Mouse (Mus musculus): ENCODE measurements at regions not wholly inside any gene's neighbourhood (a gene's known extent, or its start where the extent isn't known, plus 50 kb on each side); places are given as distances from the start of the nearest gene placed in this dataset.

DNA sequence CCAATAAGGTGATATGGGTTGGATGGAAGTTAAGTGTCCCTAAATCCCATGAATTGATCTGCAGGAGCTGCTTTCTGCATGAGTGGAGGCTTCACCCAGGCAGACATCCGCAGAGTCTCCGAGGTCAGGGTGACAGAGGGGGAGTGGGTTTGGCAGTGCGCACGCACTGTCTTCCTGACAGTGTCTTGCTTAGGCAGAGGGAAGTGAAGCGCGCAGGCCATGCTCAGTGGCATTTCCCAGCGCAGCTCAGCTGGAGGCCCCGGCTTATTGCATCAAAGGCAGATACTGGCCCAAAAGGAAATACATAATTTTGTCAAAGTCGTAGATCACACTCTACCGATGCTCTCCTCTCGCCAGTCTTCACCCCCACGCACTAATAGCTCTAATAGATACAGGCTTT lies 252.7 kb upstream of the Dnajc24 start:
- TF ChIP-seq CTCF (IDR thresholded peaks at IDR 0.05; ENCODE audit: borderline replicate concordance, insufficient read depth, low read length): no peak
- TF ChIP-seq POLR2A (IDR thresholded peaks at IDR 0.05; ENCODE audit: low read depth, low read length): no peak
- Histone ChIP-seq H3K27ac (ENCODE audit: insufficient read depth, low read length) (no peak overlapping the region), H3K4me3 (ENCODE audit: insufficient read depth, low read length) (no peak overlapping the region), H3K4me1 (ENCODE audit: control insufficient read depth, insufficient read depth, low read length) (no peaks in the 10 kb centered on the region)

DNA sequence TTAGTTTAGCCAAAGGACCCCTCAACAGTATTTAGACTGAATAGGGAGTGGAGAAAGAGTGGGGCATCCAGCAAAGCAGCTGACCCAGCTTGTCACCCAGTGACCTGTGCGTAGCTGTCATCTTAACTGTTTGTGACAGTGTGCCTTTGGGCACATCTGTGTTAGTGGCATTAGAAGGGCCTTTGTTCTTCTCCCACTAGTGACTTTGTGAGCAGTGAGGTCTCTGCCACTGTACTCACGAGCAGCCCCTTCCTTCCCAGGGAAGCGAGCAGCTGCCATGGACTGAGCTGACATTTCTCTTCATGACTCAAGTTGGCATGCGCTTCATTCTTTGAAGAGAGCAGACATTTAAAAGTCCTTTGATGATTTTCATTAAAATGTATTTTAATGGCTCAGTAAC lies 231.0 kb upstream of the Dnajc24 start:
- no peak for TF ChIP-seq CTCF (IDR thresholded peaks at IDR 0.05; ENCODE audit: borderline replicate concordance, insufficient read depth, low read length)
- TF ChIP-seq POLR2A (IDR thresholded peaks at IDR 0.05; ENCODE audit: low read depth, low read length): no peak
- Histone ChIP-seq H3K27ac (ENCODE audit: insufficient read depth, low read length) (no peak overlapping the region), H3K4me3 (ENCODE audit: insufficient read depth, low read length) (no peak overlapping the region), H3K4me1 (ENCODE audit: control insufficient read depth, insufficient read depth, low read length) (no peaks in the 10 kb centered on the region)

DNA sequence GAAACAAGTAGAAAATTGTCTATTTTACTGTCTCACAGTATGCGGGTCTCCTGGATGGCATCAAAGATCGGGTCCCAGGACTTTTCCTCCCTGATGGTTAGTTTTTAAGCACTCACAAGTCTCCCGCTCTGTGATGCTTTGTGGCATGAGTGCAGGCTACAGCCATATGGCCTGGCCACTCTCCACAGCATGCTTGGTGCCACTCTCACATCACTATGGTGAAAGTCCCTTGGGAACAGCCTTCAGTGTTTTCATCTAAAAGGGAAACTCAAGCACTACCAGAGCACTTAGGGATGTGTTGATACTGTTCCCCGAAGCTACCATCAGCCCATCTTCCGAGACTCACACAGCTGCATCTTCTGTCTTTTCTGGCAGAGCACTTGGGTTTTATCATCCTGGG lies 227.8 kb upstream of the Dnajc24 start:
- Histone ChIP-seq H3K4me3 (ENCODE audit: insufficient read depth, low read length) (no peak overlapping the region), H3K27ac (ENCODE audit: insufficient read depth, low read length) (no peak overlapping the region), H3K4me1 (ENCODE audit: control insufficient read depth, insufficient read depth, low read length) (no peaks in the 10 kb centered on the region)
- TF ChIP-seq POLR2A (IDR thresholded peaks at IDR 0.05; ENCODE audit: low read depth, low read length): no peak

DNA sequence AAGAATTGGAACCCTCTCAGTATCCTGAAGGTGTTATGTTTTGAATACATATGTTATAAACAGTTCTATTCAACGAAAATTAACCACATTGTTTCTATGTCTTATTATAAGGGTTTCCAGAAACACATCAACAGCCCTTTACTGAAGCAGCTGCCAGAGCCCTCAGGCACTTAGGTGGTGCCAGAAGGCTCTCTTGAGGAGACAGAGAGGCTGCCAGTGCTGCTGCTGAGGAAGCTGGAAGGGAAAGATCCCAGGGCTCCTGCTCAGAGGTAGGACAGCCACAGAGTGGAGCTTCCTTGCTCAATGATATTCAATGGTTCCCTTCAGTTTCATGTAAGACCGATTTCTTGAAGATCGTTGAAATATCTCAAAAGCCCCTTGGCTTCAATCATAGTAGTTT lies 226.7 kb upstream of the Dnajc24 start:
- no peak overlapping the region for H3K27ac ChIP-seq (ENCODE audit: insufficient read depth, low read length)
- H3K4me3 ChIP-seq (ENCODE audit: insufficient read depth, low read length): no peak overlapping the region
- TF ChIP-seq CTCF (IDR thresholded peaks at IDR 0.05; ENCODE audit: borderline replicate concordance, insufficient read depth, low read length): no peak
- no peak for TF ChIP-seq POLR2A (IDR thresholded peaks at IDR 0.05; ENCODE audit: low read depth, low read length)
- no peaks in the 10 kb centered on the region for H3K4me1 ChIP-seq (ENCODE audit: control insufficient read depth, insufficient read depth, low read length)

DNA sequence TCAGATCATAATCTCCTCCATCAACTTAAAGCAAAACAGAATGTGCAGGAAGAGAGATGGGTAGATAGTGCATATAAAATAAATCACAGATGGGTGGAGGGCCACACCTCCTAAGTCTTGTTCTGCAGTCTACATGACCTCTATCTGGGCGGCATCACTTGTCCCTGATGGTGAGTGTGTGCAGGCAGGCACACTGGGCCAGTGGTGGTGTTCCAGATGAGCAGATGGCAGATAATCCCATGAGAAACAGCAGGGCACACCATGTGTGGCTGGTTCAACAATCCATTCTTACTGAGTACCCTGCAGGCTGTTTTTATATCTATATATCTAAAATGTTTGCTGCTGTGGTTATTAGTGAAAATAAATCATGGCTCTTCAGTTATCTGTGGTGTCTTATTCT lies 224.9 kb upstream of the Dnajc24 start:
- H3K27ac ChIP-seq (ENCODE audit: insufficient read depth, low read length): no peak overlapping the region
- TF ChIP-seq CTCF (IDR thresholded peaks at IDR 0.05; ENCODE audit: borderline replicate concordance, insufficient read depth, low read length) (no peak), POLR2A (IDR thresholded peaks at IDR 0.05; ENCODE audit: low read depth, low read length) (no peak)
- H3K4me3 ChIP-seq (ENCODE audit: insufficient read depth, low read length): no peak overlapping the region
- H3K4me1 ChIP-seq (ENCODE audit: control insufficient read depth, insufficient read depth, low read length): no peaks in the 10 kb centered on the region

DNA sequence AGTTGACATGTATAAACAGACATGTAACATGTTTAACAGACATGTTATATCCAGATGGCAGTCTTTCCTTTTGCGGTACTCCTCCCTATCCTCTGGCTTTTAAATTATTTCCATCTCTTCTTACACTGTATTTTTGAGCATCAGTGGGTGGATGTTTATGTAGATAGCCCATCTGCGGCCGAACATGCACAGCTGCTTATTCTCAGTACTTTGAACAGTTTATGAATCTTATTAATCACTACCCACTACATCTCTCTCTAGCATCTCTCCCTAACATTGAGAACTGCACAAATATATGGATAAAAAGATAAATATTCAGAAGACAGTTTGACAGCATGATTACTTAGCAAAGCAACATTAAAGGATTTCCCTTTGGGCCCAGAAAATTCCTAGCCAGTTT lies 212.8 kb upstream of the Dnajc24 start:
- no peak overlapping the region for H3K27ac ChIP-seq (ENCODE audit: insufficient read depth, low read length)

DNA sequence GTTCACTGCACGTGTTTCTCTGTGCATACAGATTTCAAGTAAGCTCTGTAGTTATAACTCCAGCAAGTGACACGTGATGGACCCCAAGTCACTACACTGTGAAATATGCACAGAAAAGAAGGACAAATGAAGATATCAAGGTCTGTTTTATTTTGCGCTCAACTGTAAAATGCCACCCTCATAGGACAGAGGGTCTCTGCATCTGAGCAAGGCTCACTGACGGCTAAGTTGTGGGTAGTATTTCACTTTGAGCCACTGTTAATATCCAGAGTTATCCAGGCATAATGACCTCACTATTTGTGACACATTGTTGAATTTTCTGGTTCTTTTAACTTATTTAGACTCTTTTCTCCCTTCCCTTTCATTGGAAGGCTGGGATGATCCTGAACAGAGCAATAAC lies 210.4 kb upstream of the Dnajc24 start:
- TF ChIP-seq CTCF (IDR thresholded peaks at IDR 0.05; ENCODE audit: borderline replicate concordance, insufficient read depth, low read length) (no peak), POLR2A (IDR thresholded peaks at IDR 0.05; ENCODE audit: low read depth, low read length) (no peak)
- Histone ChIP-seq H3K4me3 (ENCODE audit: insufficient read depth, low read length) (no peak overlapping the region), H3K27ac (ENCODE audit: insufficient read depth, low read length) (no peak overlapping the region), H3K4me1 (ENCODE audit: control insufficient read depth, insufficient read depth, low read length) (no peaks in the 10 kb centered on the region)

More for the DNA sequence above, 212.8 kb upstream of the Dnajc24 start:
- Histone ChIP-seq H3K4me1 (ENCODE audit: control insufficient read depth, insufficient read depth, low read length) (no peaks in the 10 kb centered on the region), H3K4me3 (ENCODE audit: insufficient read depth, low read length) (no peak overlapping the region)
- TF ChIP-seq POLR2A (IDR thresholded peaks at IDR 0.05; ENCODE audit: low read depth, low read length) (no peak), CTCF (IDR thresholded peaks at IDR 0.05; ENCODE audit: borderline replicate concordance, insufficient read depth, low read length) (no peak)

DNA sequence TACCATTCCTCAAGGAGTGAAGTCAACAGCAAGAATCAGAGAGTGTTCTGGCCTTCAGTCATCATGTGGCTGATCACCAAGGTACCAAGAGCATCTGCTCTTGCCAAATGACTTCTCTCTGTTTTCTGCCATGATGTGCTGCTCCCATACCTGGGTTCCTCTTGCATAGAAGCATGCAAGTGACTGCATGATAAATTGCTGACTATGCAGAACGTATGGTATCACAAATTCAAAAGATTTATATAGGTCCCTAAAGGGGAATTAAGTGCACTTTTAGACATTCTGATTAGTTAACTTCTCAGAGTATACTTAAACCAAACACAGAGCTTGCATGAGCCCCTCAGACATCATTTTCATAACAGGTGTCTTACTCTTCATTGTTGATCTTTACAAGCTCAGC lies 207.4 kb upstream of the Dnajc24 start:
- no peak overlapping the region for H3K27ac ChIP-seq (ENCODE audit: insufficient read depth, low read length)
- TF ChIP-seq POLR2A (IDR thresholded peaks at IDR 0.05; ENCODE audit: low read depth, low read length) (no peak), CTCF (IDR thresholded peaks at IDR 0.05; ENCODE audit: borderline replicate concordance, insufficient read depth, low read length) (no peak)
- no peaks in the 10 kb centered on the region for H3K4me1 ChIP-seq (ENCODE audit: control insufficient read depth, insufficient read depth, low read length)
- no peak overlapping the region for H3K4me3 ChIP-seq (ENCODE audit: insufficient read depth, low read length)

DNA sequence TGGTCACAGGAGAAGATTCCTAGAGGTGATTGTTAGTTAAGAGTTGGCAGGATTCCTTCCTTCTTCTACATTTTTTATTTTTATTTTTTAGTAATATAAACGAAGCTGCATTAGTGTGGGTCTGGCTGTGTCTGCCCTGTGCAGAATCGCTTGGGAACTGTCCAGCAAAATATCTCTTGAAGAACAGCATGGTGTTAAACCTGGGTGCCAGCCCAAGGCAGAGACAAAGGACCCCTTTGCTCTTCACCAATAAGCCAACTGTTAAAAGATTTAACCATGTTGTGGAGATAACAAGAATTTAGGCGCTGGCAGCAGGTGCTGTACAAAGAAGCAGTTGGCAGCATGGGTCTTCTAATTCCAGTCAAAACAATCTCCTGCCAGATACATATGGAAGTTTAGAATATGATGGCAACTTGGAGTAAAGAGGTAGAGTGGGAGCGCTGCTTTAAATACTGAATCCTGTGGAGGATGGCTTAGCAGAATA lies 205.5 kb upstream of the Dnajc24 start:
- no peak overlapping the region for H3K27ac ChIP-seq (ENCODE audit: insufficient read depth, low read length)
- TF ChIP-seq POLR2A (IDR thresholded peaks at IDR 0.05; ENCODE audit: low read depth, low read length) (no peak), CTCF (IDR thresholded peaks at IDR 0.05; ENCODE audit: borderline replicate concordance, insufficient read depth, low read length) (no peak)
- no peaks in the 10 kb centered on the region for H3K4me1 ChIP-seq (ENCODE audit: control insufficient read depth, insufficient read depth, low read length)
- H3K4me3 ChIP-seq (ENCODE audit: insufficient read depth, low read length): no peak overlapping the region

DNA sequence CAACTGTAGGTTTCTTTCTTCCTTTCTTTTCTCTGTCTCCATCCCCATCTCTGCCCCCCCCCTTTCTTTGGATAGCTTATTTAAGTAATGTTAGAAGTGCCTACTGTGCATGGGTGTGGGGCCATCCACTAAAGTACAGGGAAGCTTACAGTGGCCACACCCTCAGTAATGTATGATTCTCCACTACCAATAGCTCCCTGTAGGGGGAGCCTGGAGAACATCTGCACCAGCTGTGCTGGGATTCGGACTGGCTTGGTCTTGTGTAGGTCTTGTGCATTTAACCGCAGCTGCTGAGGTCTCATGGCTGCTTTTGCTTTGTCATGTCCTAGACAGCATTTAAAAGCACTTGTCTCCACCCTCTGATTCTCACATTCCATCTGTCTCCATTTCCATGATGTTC lies 196.8 kb upstream of the Dnajc24 start:
- H3K4me3 ChIP-seq (ENCODE audit: insufficient read depth, low read length): no peak overlapping the region
- TF ChIP-seq POLR2A (IDR thresholded peaks at IDR 0.05; ENCODE audit: low read depth, low read length) (no peak), CTCF (IDR thresholded peaks at IDR 0.05; ENCODE audit: borderline replicate concordance, insufficient read depth, low read length) (no peak)
- H3K27ac ChIP-seq (ENCODE audit: insufficient read depth, low read length): no peak overlapping the region
- H3K4me1 ChIP-seq (ENCODE audit: control insufficient read depth, insufficient read depth, low read length): no peaks in the 10 kb centered on the region

DNA sequence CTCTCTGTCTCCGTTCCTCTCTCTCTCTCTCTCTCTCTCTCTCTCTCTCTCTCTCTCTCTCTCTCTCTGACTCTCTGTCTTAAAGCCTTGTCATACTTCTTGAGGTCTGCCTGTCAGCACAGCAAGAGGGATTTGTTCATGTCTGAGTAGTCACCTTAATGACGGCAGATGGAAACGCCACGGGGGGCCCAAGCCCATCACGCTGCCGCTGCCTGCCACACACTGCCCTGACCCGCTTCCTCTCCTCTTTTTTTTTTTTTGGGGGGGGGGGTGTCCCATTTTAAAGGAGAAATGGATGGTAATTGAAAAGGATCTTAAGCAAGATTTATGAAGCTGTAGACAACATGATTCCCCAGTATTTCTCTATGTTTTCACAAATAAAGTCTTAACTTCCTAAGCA lies 191.8 kb upstream of the Dnajc24 start:
- Histone ChIP-seq H3K27ac (ENCODE audit: insufficient read depth, low read length) (no peak overlapping the region), H3K4me1 (ENCODE audit: control insufficient read depth, insufficient read depth, low read length) (no peaks in the 10 kb centered on the region), H3K4me3 (ENCODE audit: insufficient read depth, low read length) (no peak overlapping the region)
- TF ChIP-seq CTCF (IDR thresholded peaks at IDR 0.05; ENCODE audit: borderline replicate concordance, insufficient read depth, low read length) (no peak), POLR2A (IDR thresholded peaks at IDR 0.05; ENCODE audit: low read depth, low read length) (no peak)

Measured in embryonic fibroblast, embryonic 13.5 days (primary cell).